Mouse (Mus musculus): ENCODE measurements around the gene Emx2. TPM values are rescaled to one million over a fixed set of nuclear protein-coding genes. Genes with fewer than 3 reads are reported as not detected.

Gene Emx2
- polyA plus RNA-seq (2015; fragmentation: Nextera tagmentation; extraction: Ambion mirVana) = not detected in 2 replicates

DNA sequence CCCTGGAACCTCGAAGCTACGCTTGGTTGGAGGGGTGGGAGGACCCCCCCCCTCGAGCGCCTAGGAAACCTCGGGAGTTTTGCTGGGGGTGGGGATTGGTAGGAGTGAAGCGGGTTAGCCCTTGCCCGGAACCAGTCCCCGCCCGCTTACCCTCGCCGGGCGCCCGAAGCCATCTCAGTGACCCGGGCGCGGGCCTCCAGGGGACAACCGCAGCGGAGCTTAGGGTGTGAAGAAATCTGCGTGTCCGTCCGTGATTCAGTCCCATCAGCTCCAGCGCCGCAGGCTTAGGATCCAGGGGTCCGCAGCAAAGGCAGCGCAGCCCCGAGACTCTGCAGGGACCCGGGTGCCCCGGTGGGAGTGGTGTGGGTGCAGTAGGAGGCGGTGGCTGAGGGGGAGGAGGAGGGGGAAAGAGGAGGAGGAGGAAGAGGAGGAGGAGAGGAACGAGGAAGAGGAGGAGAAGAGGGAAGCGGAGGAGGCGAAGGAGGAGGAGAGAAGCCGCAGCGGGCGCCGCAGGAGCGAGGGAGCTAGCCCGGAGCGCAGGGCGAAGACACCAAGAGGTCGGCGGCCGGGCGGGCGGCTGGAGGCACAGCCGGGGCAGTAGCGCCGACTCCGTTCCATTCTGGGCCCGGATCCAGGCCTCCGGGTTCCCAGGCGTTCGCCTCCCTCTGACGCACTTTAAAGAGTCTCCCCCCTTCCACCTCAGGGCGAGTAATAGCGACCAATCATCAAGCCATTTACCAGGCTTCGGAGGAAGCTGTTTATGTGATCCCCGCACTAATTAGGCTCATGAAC lies at the start of gene Emx2:
Emx2 (plus strand) TSS at position 422 of the 792 bp plus-strand sequence.
- Histone ChIP-seq H3K36me3 (ENCODE audit: control insufficient read depth, insufficient read depth) (no peaks in the 10 kb centered on the region), H3K4me2 (replicated peaks; ENCODE audit: low read depth) (peak within 1 kb of the TSS; percentile 55), H3K4me3 (ENCODE audit: low read depth, low read length) (peak within 1 kb of the TSS; percentile 36), H3K9me3 (ENCODE audit: control insufficient read depth) (no peaks in the 10 kb centered on the region), H3K27ac (ENCODE audit: low read depth, low read length) (no peak within 1 kb of the TSS), H3K27me3 (replicated peaks; ENCODE audit: control insufficient read depth, insufficient read depth, low read length) (peaks cover 98% of the 10 kb centered on the region), H3K4me1 (replicated peaks; ENCODE audit: control insufficient read depth, insufficient read depth, low read length) (no peaks in the 10 kb centered on the region), H3K9ac (ENCODE audit: low read depth, low read length) (no peak within 1 kb of the TSS)
- no peak for ATAC-seq
- TF ChIP-seq CTCF (IDR thresholded peaks at IDR 0.05; ENCODE audit: low read depth) = no peak
- under 1% methylated on average over 57 of the region's 58 CpGs for WGBS

GRCm38 (mm10) chr19:59414128-59414527 lies 44.0 kb upstream of the Emx2 start:
- Histone ChIP-seq H3K27me3 (replicated peaks; ENCODE audit: control insufficient read depth, insufficient read depth, low read length) (0 out of 2 replicates have a peak, but pooled peaks cover 3% of the 10 kb centered on the region), H3K9me3 (ENCODE audit: control insufficient read depth) (no peaks in the 10 kb centered on the region), H3K27ac (ENCODE audit: low read depth, low read length) (no peak overlapping the region), H3K4me1 (replicated peaks; ENCODE audit: control insufficient read depth, insufficient read depth, low read length) (no peaks in the 10 kb centered on the region), H3K4me2 (replicated peaks; ENCODE audit: low read depth) (no peak overlapping the region), H3K9ac (ENCODE audit: low read depth, low read length) (no peak overlapping the region), H3K4me3 (ENCODE audit: low read depth, low read length) (no peak overlapping the region), H3K36me3 (ENCODE audit: control insufficient read depth, insufficient read depth) (no peaks in the 10 kb centered on the region)
- TF ChIP-seq CTCF (IDR thresholded peaks at IDR 0.05; ENCODE audit: low read depth) = no peak; the same call in 1 of the 2 replicates
- WGBS = 47% methylated on average over 5 of the region's 5 CpGs
- no peak for ATAC-seq

- WGBS = 1% methylated on average over 15 of the region's 15 CpGs
Observed at GRCm38 (mm10) chr19:59418024-59418423, 40.1 kb upstream of the Emx2 start.

DNA sequence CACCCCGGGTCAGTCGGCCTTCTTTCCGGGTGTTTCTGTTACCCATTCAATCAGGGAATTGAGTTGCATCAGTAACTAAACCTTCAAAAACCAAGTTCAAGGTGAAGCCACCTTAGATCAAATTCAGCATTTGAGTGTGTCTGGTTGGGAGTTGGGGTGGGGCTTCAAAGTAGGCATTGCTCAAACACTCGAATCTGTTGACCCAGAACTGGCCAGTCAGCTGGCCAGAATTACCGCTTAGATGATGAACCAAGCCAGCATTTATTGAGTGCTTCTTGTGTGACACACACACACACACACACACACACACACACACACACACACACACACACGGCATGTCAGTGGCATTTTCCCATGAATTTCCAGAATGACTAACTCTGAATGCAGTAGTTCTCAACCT lies 39.5 kb upstream of the Emx2 start:
- Histone ChIP-seq H3K9ac (ENCODE audit: low read depth, low read length) (no peak overlapping the region), H3K4me1 (replicated peaks; ENCODE audit: control insufficient read depth, insufficient read depth, low read length) (no peaks in the 10 kb centered on the region), H3K36me3 (ENCODE audit: control insufficient read depth, insufficient read depth) (no peaks in the 10 kb centered on the region), H3K4me3 (ENCODE audit: low read depth, low read length) (no peak overlapping the region), H3K27me3 (replicated peaks; ENCODE audit: control insufficient read depth, insufficient read depth, low read length) (0 out of 2 replicates have a peak, but pooled peaks cover 7% of the 10 kb centered on the region), H3K9me3 (ENCODE audit: control insufficient read depth) (no peaks in the 10 kb centered on the region), H3K27ac (ENCODE audit: low read depth, low read length) (no peak overlapping the region), H3K4me2 (replicated peaks; ENCODE audit: low read depth) (no peak overlapping the region)
- WGBS = 56% methylated on average over 6 of the region's 6 CpGs
- TF ChIP-seq CTCF (IDR thresholded peaks at IDR 0.05; ENCODE audit: low read depth) = no peak
- no peak for ATAC-seq

More at GRCm38 (mm10) chr19:59418024-59418423, 40.1 kb upstream of the Emx2 start:
- Histone ChIP-seq H3K9me3 (ENCODE audit: control insufficient read depth) (no peaks in the 10 kb centered on the region), H3K27ac (ENCODE audit: low read depth, low read length) (no peak overlapping the region), H3K4me1 (replicated peaks; ENCODE audit: control insufficient read depth, insufficient read depth, low read length) (no peaks in the 10 kb centered on the region), H3K4me3 (ENCODE audit: low read depth, low read length) (no peak overlapping the region), H3K27me3 (replicated peaks; ENCODE audit: control insufficient read depth, insufficient read depth, low read length) (0 out of 2 replicates have a peak, but pooled peaks cover 7% of the 10 kb centered on the region), H3K9ac (ENCODE audit: low read depth, low read length) (no peak overlapping the region), H3K4me2 (replicated peaks; ENCODE audit: low read depth) (no peak overlapping the region), H3K36me3 (ENCODE audit: control insufficient read depth, insufficient read depth) (no peaks in the 10 kb centered on the region)
- ATAC-seq = peak; percentile 25; the same call in 1 of the 2 replicates
- peak; percentile 90 for TF ChIP-seq CTCF (IDR thresholded peaks at IDR 0.05; ENCODE audit: low read depth)

GRCm38 (mm10) chr19:59422393-59422792 lies 35.8 kb upstream of the Emx2 start:
- 15% methylated on average over 8 of the region's 8 CpGs for WGBS
- H3K9ac ChIP-seq (ENCODE audit: low read depth, low read length) = no peak overlapping the region
- no peak overlapping the region for H3K4me2 ChIP-seq (replicated peaks; ENCODE audit: low read depth)

GRCm38 (mm10) chr19:59423685-59424084 lies 34.5 kb upstream of the Emx2 start:
- WGBS = 47% methylated on average over 6 of the region's 6 CpGs
- ATAC-seq = no peak
- H3K36me3 ChIP-seq (ENCODE audit: control insufficient read depth, insufficient read depth) = no peaks in the 10 kb centered on the region
- no peaks in the 10 kb centered on the region for H3K9me3 ChIP-seq (ENCODE audit: control insufficient read depth)
- no peak for TF ChIP-seq CTCF (IDR thresholded peaks at IDR 0.05; ENCODE audit: low read depth)
- H3K4me3 ChIP-seq (ENCODE audit: low read depth, low read length) = no peak overlapping the region
- no peak overlapping the region for H3K27ac ChIP-seq (ENCODE audit: low read depth, low read length)
- 0 out of 2 replicates have a peak, but pooled peaks cover 4% of the 10 kb centered on the region for H3K27me3 ChIP-seq (replicated peaks; ENCODE audit: control insufficient read depth, insufficient read depth, low read length)
- no peaks in the 10 kb centered on the region for H3K4me1 ChIP-seq (replicated peaks; ENCODE audit: control insufficient read depth, insufficient read depth, low read length)
- no peak overlapping the region for H3K9ac ChIP-seq (ENCODE audit: low read depth, low read length)
- no peak overlapping the region for H3K4me2 ChIP-seq (replicated peaks; ENCODE audit: low read depth)

More at GRCm38 (mm10) chr19:59422393-59422792, 35.8 kb upstream of the Emx2 start:
- H3K36me3 ChIP-seq (ENCODE audit: control insufficient read depth, insufficient read depth) = no peaks in the 10 kb centered on the region
- H3K9me3 ChIP-seq (ENCODE audit: control insufficient read depth) = no peaks in the 10 kb centered on the region
- H3K4me1 ChIP-seq (replicated peaks; ENCODE audit: control insufficient read depth, insufficient read depth, low read length) = no peaks in the 10 kb centered on the region
- 0 out of 2 replicates have a peak, but pooled peaks cover 7% of the 10 kb centered on the region for H3K27me3 ChIP-seq (replicated peaks; ENCODE audit: control insufficient read depth, insufficient read depth, low read length)
- TF ChIP-seq CTCF (IDR thresholded peaks at IDR 0.05; ENCODE audit: low read depth) = no peak
- no peak for ATAC-seq
- no peak overlapping the region for H3K4me3 ChIP-seq (ENCODE audit: low read depth, low read length)
- no peak overlapping the region for H3K27ac ChIP-seq (ENCODE audit: low read depth, low read length)

All from intestine, postnatal 0 days (tissue).